Mouse (Mus musculus): ENCODE results near the gene Coq5. TPM values are rescaled to one million over a fixed set of nuclear protein-coding genes. Genes with fewer than 3 reads are reported as not detected.

Gene Coq5
- total and polyA plus RNA-seq, 3 experiments: 40.5 to 43.3 TPM; not detected in 1

- no peaks in the 10 kb centered on the region for H3K27me3 ChIP-seq (ENCODE audit: control insufficient read depth in 1 of 2, insufficient read depth in 2 of 2, low read length in 2 of 2)
- H3K9me3 ChIP-seq (replicated peaks; ENCODE audit: insufficient read depth, low read length): no peaks in the 10 kb centered on the region
- H3K9ac ChIP-seq (ENCODE audit: control insufficient read depth, low read depth, low read length, poor library complexity, severe bottlenecking): peak overlapping the region; percentile 78
- DNase-seq (ENCODE audit: low read depth, low spot score): peak; percentile 87
- peak overlapping the region; percentile 92 for H3K27ac ChIP-seq (ENCODE audit: control insufficient read depth, low read depth, low read length)
- H3K4me3 ChIP-seq (ENCODE audit: control insufficient read depth in 1 of 2, insufficient read depth in 1 of 2, low read depth in 2 of 2, low read length in 2 of 2): peak overlapping the region; percentile 66 to 76
- peaks cover 0 to 15% of the 10 kb centered on the region in 2 experiments; a peak in 2 of 4 replicates for H3K36me3 ChIP-seq (ENCODE audit: control insufficient read depth in 1 of 2, insufficient read depth in 2 of 2, low read length in 2 of 2)
- H3K79me2 ChIP-seq (ENCODE audit: control insufficient read depth, insufficient read depth, low read length, poor library complexity): no peaks in the 10 kb centered on the region
- H3K4me1 ChIP-seq (ENCODE audit: control insufficient read depth in 1 of 2, insufficient read depth in 2 of 2, low read length in 2 of 2): peaks cover 3 to 12% of the 10 kb centered on the region in 2 experiments
- TF ChIP-seq ETS1 (IDR thresholded peaks at IDR 0.05; ENCODE audit: low read depth, low read length) (peak; percentile 61; the same call in 1 of the 2 replicates), USF2 (IDR thresholded peaks at IDR 0.05; ENCODE audit: borderline replicate concordance in 1 of 2, insufficient read depth in 1 of 2, low read depth in 1 of 2, low read length in 2 of 2) (no peak), RCOR1 (IDR thresholded peaks at IDR 0.05; ENCODE audit: low read depth, low read length) (peak; percentile 36; the same call in 1 of the 2 replicates), NELFE (IDR thresholded peaks at IDR 0.05; ENCODE audit: low read depth, low read length) (peak; percentile 34; the same call in 1 of the 2 replicates), ELF1 (IDR thresholded peaks at IDR 0.05; ENCODE audit: low read depth, low read length) (no peak), BHLHE40 (IDR thresholded peaks at IDR 0.05; ENCODE audit: borderline replicate concordance, low read depth, low read length) (no peak), E2F4 (IDR thresholded peaks at IDR 0.05; ENCODE audit: borderline replicate concordance, low read depth, low read length) (no peak), CHD2 (IDR thresholded peaks at IDR 0.05; ENCODE audit: low read length) (no peak), HCFC1 (IDR thresholded peaks at IDR 0.05; ENCODE audit: low read depth, low read length) (no peak), TCF12 (IDR thresholded peaks at IDR 0.05; ENCODE audit: low read depth, low read length) (no peak), POLR2AphosphoS5 (IDR thresholded peaks at IDR 0.05; ENCODE audit: borderline replicate concordance, low read depth, low read length) (no peak), GABPA (IDR thresholded peaks at IDR 0.05; ENCODE audit: low read depth, low read length) (no peak), ZKSCAN1 (IDR thresholded peaks at IDR 0.05; ENCODE audit: low read depth, low read length) (no peak), CHD1 (IDR thresholded peaks at IDR 0.05; ENCODE audit: low read depth, low read length) (no peak), ZMIZ1 (IDR thresholded peaks at IDR 0.05; ENCODE audit: low read depth, low read length) (peak; percentile 54; the same call in 1 of the 2 replicates), MAZ (IDR thresholded peaks at IDR 0.05; ENCODE audit: low read depth, low read length) (peak; percentile 65; the same call in 1 of the 2 replicates), POLR2A (IDR thresholded peaks at IDR 0.05; ENCODE audit: control insufficient read depth in 1 of 2, insufficient read depth in 1 of 2, low read depth in 1 of 2, low read length in 2 of 2, poor library complexity in 1 of 2) (peak in 1 of 2 experiments; percentile 45; a peak in 1 of 4 replicates), RAD21 (IDR thresholded peaks at IDR 0.05; ENCODE audit: low read depth, low read length) (no peak; the same call in 1 of the 2 replicates), USF1 (IDR thresholded peaks at IDR 0.05; ENCODE audit: low read depth, low read length) (no peak), MXI1 (IDR thresholded peaks at IDR 0.05; ENCODE audit: low read depth, low read length) (peak; percentile 55; the same call in 1 of the 2 replicates), TBP (IDR thresholded peaks at IDR 0.05; ENCODE audit: low read depth, low read length) (no peak), NRF1 (IDR thresholded peaks at IDR 0.05; ENCODE audit: insufficient read depth, low read depth, low read length, poor library complexity, severe bottlenecking) (no peak), JUND (IDR thresholded peaks at IDR 0.05; ENCODE audit: low read depth, low read length) (peak; percentile 99), ZNF384 (IDR thresholded peaks at IDR 0.05; ENCODE audit: low read depth, low read length) (no peak), GATA1 (IDR thresholded peaks at IDR 0.05; ENCODE audit: low read depth, low read length) (peak; percentile 46), SIN3A (IDR thresholded peaks at IDR 0.05; ENCODE audit: low read length) (peak; percentile 11; the same call in 1 of the 2 replicates), EP300 (IDR thresholded peaks at IDR 0.05; ENCODE audit: low read depth in 1 of 2, low read length in 2 of 2) (peak; percentile 27 to 48; a peak in 3 of 4 replicates), MAX (IDR thresholded peaks at IDR 0.05; ENCODE audit: low read length) (peak; percentile 3; the same call in 1 of the 2 replicates), POLR2AphosphoS2 (IDR thresholded peaks at IDR 0.05; ENCODE audit: low read length) (no peak), CTCF (IDR thresholded peaks at IDR 0.05 in 2 of 3, conservative IDR thresholded peaks at IDR 0.05 in 1 of 3; ENCODE audit: control insufficient read depth in 1 of 3, insufficient read depth in 1 of 3, low read depth in 2 of 3, low read length in 3 of 3, poor library complexity in 1 of 3, severe bottlenecking in 1 of 3) (peak in 2 of 3 experiments; percentile 23 to 25; a peak in 2 of 6 replicates), MAFK (IDR thresholded peaks at IDR 0.05; ENCODE audit: borderline replicate concordance, low read depth, low read length) (no peak), SMC3 (IDR thresholded peaks at IDR 0.05; ENCODE audit: low read depth, low read length) (no peak), ZC3H11A (IDR thresholded peaks at IDR 0.05; ENCODE audit: low read depth, low read length) (no peak), MYB (IDR thresholded peaks at IDR 0.05; ENCODE audit: low read depth, low read length) (no peak), KAT2A (conservative IDR thresholded peaks at IDR 0.05; ENCODE audit: low read depth, low read length) (no peak)
Observed at GRCm38 (mm10) chr5:115319004-115319940, 39.8 kb downstream of the Coq5 start.

Data from MEL (cell line).